Mouse (Mus musculus) heart, adult 2 months (tissue): ENCODE measurements around the gene Isx.

Source experiments
- CTCF ChIP-seq: fragments of 200-600 bp; IDR thresholded peaks from 2 replicates; pipeline ENCODE4 v1.8.1; 2022; ENCODE audit warnings: antibody characterized with exemption, mild to moderate bottlenecking, moderate library complexity
- POLR2A ChIP-seq: fragments of 200-500 bp; IDR thresholded peaks from 2 replicates; pipeline ENCODE4 v1.6.1; 2011; ENCODE audit warnings: mild to moderate bottlenecking, low read depth, low read length, control low read depth; ENCODE audit not compliant: insufficient read depth

DNA sequence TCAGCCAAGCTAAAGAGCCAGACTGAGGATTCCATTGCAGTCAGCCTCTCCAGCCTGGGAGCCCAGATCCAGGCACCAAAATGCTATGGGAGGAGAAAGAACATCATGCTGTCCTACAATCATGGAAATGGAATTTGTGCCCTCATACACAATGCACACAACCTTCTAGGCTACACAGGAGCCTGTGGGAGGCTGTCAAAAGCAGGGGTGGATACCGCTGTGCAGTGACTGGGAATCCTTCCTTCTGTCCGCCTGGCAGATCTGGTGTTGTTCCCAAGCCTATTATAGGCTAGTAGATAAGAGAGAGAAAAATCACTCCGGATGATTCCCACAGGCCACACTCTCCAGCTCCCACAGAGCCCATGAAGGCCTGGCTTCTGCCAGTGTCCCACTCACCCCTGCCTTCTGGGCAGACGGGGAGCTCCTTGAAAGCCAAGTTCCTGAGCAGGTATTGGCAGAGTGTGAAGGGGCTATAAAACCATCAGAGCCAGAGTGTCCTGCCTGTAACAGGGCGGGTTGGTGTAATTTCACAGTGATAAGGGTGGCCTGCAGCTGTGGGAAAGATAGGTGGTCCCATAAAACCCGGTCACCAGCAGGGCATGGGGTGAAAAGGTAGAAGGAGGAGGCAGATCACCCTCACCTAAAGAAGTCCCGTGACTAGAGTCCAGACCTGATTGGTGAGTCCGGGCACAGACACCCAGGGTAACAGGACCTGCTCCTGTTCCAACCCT lies 47.9 kb downstream of the Isx start:
- TF ChIP-seq CTCF (no peak), POLR2A (no peak)
